Mouse (Mus musculus): ENCODE results near the gene Tenm3. TPM values are rescaled to one million over a fixed set of nuclear protein-coding genes. Genes with fewer than 3 reads are reported as not detected.

Gene Tenm3
- polyA plus RNA-seq, 1 experiment from 2014 or later: 48.5 TPM

- Histone ChIP-seq H3K4me3 (no peak overlapping the region), H3K27me3 (ENCODE audit: low read depth, poor library complexity, severe bottlenecking) (no peaks in the 10 kb centered on the region), H3K27ac (no peak overlapping the region), H3K4me1 (peaks cover under 1% of the 10 kb centered on the region), H3K36me3 (peaks cover 18% of the 10 kb centered on the region), H3K9me3 (replicated peaks) (no peaks in the 10 kb centered on the region)
- no peak for DNase-seq (ENCODE audit: low spot score)
- 66% methylated on average over 1 of the region's 1 CpGs for WGBS
These were observed 366.9 kb downstream of the Tenm3 start for GRCm38 (mm10) chr8:48476896-48477295.

- Histone ChIP-seq H3K4me3 (no peak overlapping the region), H3K27ac (no peak overlapping the region), H3K4me1 (peaks cover 13% of the 10 kb centered on the region), H3K27me3 (ENCODE audit: low read depth, poor library complexity, severe bottlenecking) (no peaks in the 10 kb centered on the region), H3K9me3 (replicated peaks) (no peaks in the 10 kb centered on the region), H3K36me3 (no peaks in the 10 kb centered on the region)
- DNase-seq (ENCODE audit: low spot score): no peak
- WGBS: 83% methylated on average over 5 of the region's 5 CpGs
These were observed 376.1 kb downstream of the Tenm3 start for GRCm38 (mm10) chr8:48467633-48468032.

GRCm38 (mm10) chr8:48458373-48458772, 385.4 kb downstream of the Tenm3 start:
- no peaks in the 10 kb centered on the region for H3K27me3 ChIP-seq (ENCODE audit: low read depth, poor library complexity, severe bottlenecking)
- peaks cover 15% of the 10 kb centered on the region for H3K4me1 ChIP-seq
- no peak for DNase-seq (ENCODE audit: low spot score)
- no peaks in the 10 kb centered on the region for H3K36me3 ChIP-seq
- H3K27ac ChIP-seq: no peak overlapping the region
- WGBS: 44% methylated on average over 5 of the region's 5 CpGs
- no peaks in the 10 kb centered on the region for H3K9me3 ChIP-seq (replicated peaks)
- no peak overlapping the region for H3K4me3 ChIP-seq

- WGBS: 36% methylated on average over 22 of the region's 22 CpGs
- Histone ChIP-seq H3K36me3 (no peaks in the 10 kb centered on the region), H3K4me3 (no peak overlapping the region), H3K4me1 (peaks cover 21% of the 10 kb centered on the region), H3K27ac (no peak overlapping the region), H3K27me3 (ENCODE audit: low read depth, poor library complexity, severe bottlenecking) (no peaks in the 10 kb centered on the region), H3K9me3 (replicated peaks) (no peaks in the 10 kb centered on the region)
- DNase-seq (ENCODE audit: low spot score): peak; percentile 38
These were observed 387.2 kb downstream of the Tenm3 start for GRCm38 (mm10) chr8:48456328-48457124.

- Histone ChIP-seq H3K9me3 (replicated peaks) (no peaks in the 10 kb centered on the region), H3K27me3 (ENCODE audit: low read depth, poor library complexity, severe bottlenecking) (no peaks in the 10 kb centered on the region), H3K4me3 (no peak overlapping the region), H3K36me3 (no peaks in the 10 kb centered on the region), H3K4me1 (peaks cover 39% of the 10 kb centered on the region), H3K27ac (no peak overlapping the region)
- no peak for DNase-seq (ENCODE audit: low spot score)
- 48% methylated on average over 7 of the region's 7 CpGs for WGBS
These were observed 392.5 kb downstream of the Tenm3 start for GRCm38 (mm10) chr8:48451247-48451635.

- Histone ChIP-seq H3K27ac (no peak overlapping the region), H3K4me3 (no peak overlapping the region), H3K4me1 (peaks cover 36% of the 10 kb centered on the region), H3K9me3 (replicated peaks) (no peaks in the 10 kb centered on the region), H3K27me3 (ENCODE audit: low read depth, poor library complexity, severe bottlenecking) (no peaks in the 10 kb centered on the region), H3K36me3 (no peaks in the 10 kb centered on the region)
- DNase-seq (ENCODE audit: low spot score): no peak
- 75% methylated on average over 23 of the region's 23 CpGs for WGBS
These were observed 393.1 kb downstream of the Tenm3 start for GRCm38 (mm10) chr8:48450397-48451246.

GRCm38 (mm10) chr8:48449625-48450024, 394.1 kb downstream of the Tenm3 start:
- WGBS: 2% methylated on average over 3 of the region's 3 CpGs
- H3K27ac ChIP-seq: no peak overlapping the region
- no peaks in the 10 kb centered on the region for H3K27me3 ChIP-seq (ENCODE audit: low read depth, poor library complexity, severe bottlenecking)
- DNase-seq (ENCODE audit: low spot score): no peak
- 0 out of 2 replicates have a peak, but pooled peaks cover 3% of the 10 kb centered on the region for H3K36me3 ChIP-seq
- H3K4me1 ChIP-seq: peaks cover 36% of the 10 kb centered on the region
- H3K4me3 ChIP-seq: no peak overlapping the region
- no peaks in the 10 kb centered on the region for H3K9me3 ChIP-seq (replicated peaks)

- 0 out of 2 replicates have a peak, but pooled peaks cover 3% of the 10 kb centered on the region for H3K36me3 ChIP-seq
- no peaks in the 10 kb centered on the region for H3K27me3 ChIP-seq (ENCODE audit: low read depth, poor library complexity, severe bottlenecking)
- peaks cover 21% of the 10 kb centered on the region for H3K4me1 ChIP-seq
- no peaks in the 10 kb centered on the region for H3K9me3 ChIP-seq (replicated peaks)
- DNase-seq (ENCODE audit: low spot score): no peak
- WGBS: 95% methylated on average over 4 of the region's 4 CpGs
- H3K4me3 ChIP-seq: no peak overlapping the region
- no peak overlapping the region for H3K27ac ChIP-seq
These were observed 398.1 kb downstream of the Tenm3 start for GRCm38 (mm10) chr8:48445690-48446089.

GRCm38 (mm10) chr8:48439491-48439890, 404.3 kb downstream of the Tenm3 start:
- DNase-seq (ENCODE audit: low spot score): no peak
- 89% methylated on average over 12 of the region's 12 CpGs for WGBS
- Histone ChIP-seq H3K36me3 (peaks cover 8% of the 10 kb centered on the region; the same call in 1 of the 2 replicates), H3K27me3 (ENCODE audit: low read depth, poor library complexity, severe bottlenecking) (no peaks in the 10 kb centered on the region), H3K9me3 (replicated peaks) (no peaks in the 10 kb centered on the region), H3K4me3 (no peak overlapping the region), H3K4me1 (no peaks in the 10 kb centered on the region), H3K27ac (no peak overlapping the region)

GRCm38 (mm10) chr8:48437523-48438207, 406.1 kb downstream of the Tenm3 start:
- WGBS: 67% methylated on average over 16 of the region's 16 CpGs
- DNase-seq (ENCODE audit: low spot score): no peak
- Histone ChIP-seq H3K4me3 (no peak overlapping the region), H3K9me3 (replicated peaks) (no peaks in the 10 kb centered on the region), H3K27ac (no peak overlapping the region), H3K4me1 (no peaks in the 10 kb centered on the region), H3K27me3 (ENCODE audit: low read depth, poor library complexity, severe bottlenecking) (no peaks in the 10 kb centered on the region), H3K36me3 (peaks cover 8% of the 10 kb centered on the region; the same call in 1 of the 2 replicates)

- Histone ChIP-seq H3K36me3 (peaks cover 21% of the 10 kb centered on the region), H3K9me3 (replicated peaks) (no peaks in the 10 kb centered on the region), H3K27me3 (ENCODE audit: low read depth, poor library complexity, severe bottlenecking) (no peaks in the 10 kb centered on the region), H3K27ac (no peak overlapping the region), H3K4me1 (no peaks in the 10 kb centered on the region; the same call in 1 of the 2 replicates), H3K4me3 (no peak overlapping the region)
- WGBS: 73% methylated on average over 11 of the region's 11 CpGs
- no peak for DNase-seq (ENCODE audit: low spot score)
These were observed 418.6 kb downstream of the Tenm3 start for GRCm38 (mm10) chr8:48425101-48425500.

- no peak for DNase-seq (ENCODE audit: low spot score)
- 74% methylated on average over 11 of the region's 11 CpGs for WGBS
- H3K36me3 ChIP-seq: peaks cover 25% of the 10 kb centered on the region
- H3K4me3 ChIP-seq: no peak overlapping the region
- H3K27me3 ChIP-seq (ENCODE audit: low read depth, poor library complexity, severe bottlenecking): no peaks in the 10 kb centered on the region
- H3K9me3 ChIP-seq (replicated peaks): no peaks in the 10 kb centered on the region
- peaks cover 9% of the 10 kb centered on the region; the same call in 1 of the 2 replicates for H3K4me1 ChIP-seq
- H3K27ac ChIP-seq: no peak overlapping the region
These were observed 426.0 kb downstream of the Tenm3 start for GRCm38 (mm10) chr8:48417714-48418113.
